Mouse (Mus musculus) naive thymus-derived CD4-positive, alpha-beta T cell, adult 2 months (primary cell): Measurements from ENCODE around the gene Gm28035.

ENCODE experiments used
- DNase-seq: peaks from one replicate; pipeline ENCODE4 v3.0.0-alpha.2; 2011; ENCODE audit warnings: low read depth

Gene Gm28035

GRCm38 (mm10) chr2:30240267-30240666, at the start of gene Gm28035:
Gene Gm28035 (plus strand): TSS chr2:30240567.
- no peak for DNase-seq

- DNase-seq = no peak
These were observed 48.4 kb upstream of the Gm28035 start for GRCm38 (mm10) chr2:30191790-30192580.

- no peak for DNase-seq
These were observed 45.7 kb upstream of the Gm28035 start for GRCm38 (mm10) chr2:30194656-30195055.

- DNase-seq = no peak
These were observed 42.3 kb upstream of the Gm28035 start for GRCm38 (mm10) chr2:30198021-30198420.

GRCm38 (mm10) chr2:30199984-30200383, 40.4 kb upstream of the Gm28035 start:
- DNase-seq = no peak

GRCm38 (mm10) chr2:30200388-30200925, 39.9 kb upstream of the Gm28035 start:
- DNase-seq = no peak

GRCm38 (mm10) chr2:30203439-30203838, 36.9 kb upstream of the Gm28035 start:
- peak; percentile 74 for DNase-seq

GRCm38 (mm10) chr2:30205255-30205628, 35.1 kb upstream of the Gm28035 start:
- no peak for DNase-seq

GRCm38 (mm10) chr2:30205629-30206357, 34.6 kb upstream of the Gm28035 start, which contains the start of gene Kyat1:
Gene Kyat1 (minus strand): TSS chr2:30205847.
- peak; percentile 97 for DNase-seq

GRCm38 (mm10) chr2:30207401-30207800, 33.0 kb upstream of the Gm28035 start:
- DNase-seq = no peak

- no peak for DNase-seq
These were observed 32.5 kb upstream of the Gm28035 start for GRCm38 (mm10) chr2:30207886-30208285.

- DNase-seq = no peak
These were observed 28.8 kb upstream of the Gm28035 start for GRCm38 (mm10) chr2:30211408-30212168.

GRCm38 (mm10) chr2:30212169-30212545, 28.2 kb upstream of the Gm28035 start:
- DNase-seq = no peak

GRCm38 (mm10) chr2:30212951-30213350, 27.4 kb upstream of the Gm28035 start:
- no peak for DNase-seq

GRCm38 (mm10) chr2:30214745-30215144, 25.6 kb upstream of the Gm28035 start:
- no peak for DNase-seq

GRCm38 (mm10) chr2:30215493-30215892, 24.9 kb upstream of the Gm28035 start:
- no peak for DNase-seq

GRCm38 (mm10) chr2:30216293-30216692, 24.1 kb upstream of the Gm28035 start:
- no peak for DNase-seq

GRCm38 (mm10) chr2:30235593-30235992, 4.8 kb upstream of the Gm28035 start:
- DNase-seq = peak; percentile 39

GRCm38 (mm10) chr2:30236426-30237198, 3.8 kb upstream of the Gm28035 start:
- no peak for DNase-seq

GRCm38 (mm10) chr2:30237199-30237880, 3.0 kb upstream of the Gm28035 start, which contains the start of gene Lrrc8a:
Gene Lrrc8a (plus strand): TSS chr2:30237715.
- DNase-seq = peak; percentile 98

- no peak for DNase-seq
These were observed 2.5 kb upstream of the Gm28035 start for GRCm38 (mm10) chr2:30237881-30238280.
